Mouse (Mus musculus) gastrocnemius, postnatal 10 days (tissue): ENCODE results near the gene Ccl11. TPM values are rescaled to one million over a fixed set of nuclear protein-coding genes. Genes with fewer than 3 reads are reported as not detected.

Source experiments
- total RNA-seq, 2 experiments: library from RNA; stranded (reverse); gene quantifications; 2 replicates each; pipeline ENCODE4 v1.2.3; 2021

The Ccl11 gene
- total RNA-seq, 2 experiments from 2014 or later = 12.2 to 13.3 TPM

Other genes starting within 250 kb of the Ccl11 start
- under 1 TPM in 1 of 2 experiments, not detected in 1; 0.19 TPM for gene 5530401A14Rik, start 197.2 kb upstream of the Ccl11 start, total RNA-seq
- gene Asic2, start 89.4 kb upstream of the Ccl11 start, total RNA-seq = under 1 TPM; 0.21 to 0.23 TPM
- 1 to 10 TPM in 1 of 2 experiments, under 1 TPM in 1; 0.92 to 2.0 TPM for gene Ccl2, start 22.3 kb upstream of the Ccl11 start, total RNA-seq
- not detected for gene Gm17268, start 19.3 kb upstream of the Ccl11 start, total RNA-seq
- 1 to 10 TPM in 1 of 2 experiments, under 1 TPM in 1; 0.94 to 1.2 TPM for gene Ccl7, start 12.1 kb upstream of the Ccl11 start, total RNA-seq
- 1 to 10 TPM in 1 of 2 experiments, under 1 TPM in 1; 0.90 to 1.6 TPM for gene Ccl12, start 44.0 kb downstream of the Ccl11 start, total RNA-seq
- under 1 TPM; 0.70 to 0.77 TPM for gene Ccl8, start 57.4 kb downstream of the Ccl11 start, total RNA-seq
- gene Ccl1, start 247.9 kb downstream of the Ccl11 start, total RNA-seq = not detected